Mouse (Mus musculus): ENCODE data around the gene Gm21319.
"Not testable (repeated sequence)": the region's sequence is repeated elsewhere in the genome, so short reads cannot be mapped to it uniquely, and the experiment has no call there.

Gm21319 gene

DNA sequence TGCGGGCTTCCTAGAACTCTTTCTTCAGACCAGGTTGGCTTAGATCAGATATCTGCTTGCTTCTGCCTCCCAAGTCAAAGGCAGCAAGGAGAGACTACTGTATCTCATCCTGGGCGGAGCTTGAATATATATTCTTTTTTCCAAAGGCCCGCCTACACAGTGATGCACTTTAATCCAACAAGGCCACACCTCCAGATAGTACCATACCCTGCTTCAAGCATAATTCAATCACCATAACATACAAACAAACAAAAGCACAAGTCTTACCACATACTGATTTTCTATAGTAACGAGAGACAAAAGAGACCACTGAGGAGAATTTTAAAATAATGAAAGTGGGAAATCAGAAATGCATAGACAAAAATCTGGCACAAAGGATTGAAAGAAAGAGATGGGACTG lies at the start of gene Gm21319:
Gene Gm21319 (minus strand): TSS at position 101 of the 400 bp plus-strand sequence.
- DNase-seq (ENCODE audit: low spot score), result not testable (repeated sequence)

DNA sequence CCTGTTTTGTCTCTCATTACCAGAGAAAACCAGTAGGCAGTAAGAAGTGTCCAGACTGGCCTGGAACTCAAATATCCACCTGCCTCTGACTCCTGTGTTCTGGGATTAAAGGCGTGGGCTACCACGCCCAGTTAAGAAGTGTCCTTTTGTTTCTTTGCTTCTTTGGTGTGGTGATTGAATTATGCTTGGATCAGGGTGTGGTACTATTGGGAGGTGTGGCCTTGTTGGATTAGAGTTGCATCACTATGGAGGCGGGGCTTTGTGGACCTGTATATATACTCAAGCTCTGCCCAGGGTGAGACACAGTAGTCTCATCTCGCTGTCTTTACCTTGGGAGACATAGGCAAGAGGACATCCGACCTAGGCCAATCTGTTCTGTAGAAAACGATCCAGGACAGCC lies 40.7 kb upstream of the Gm21319 start, which contains the start of gene BB287469:
Gene BB287469 (plus strand): TSS at position 301 of the 400 bp plus-strand sequence.
- not testable (repeated sequence) for DNase-seq (ENCODE audit: low spot score)

DNA sequence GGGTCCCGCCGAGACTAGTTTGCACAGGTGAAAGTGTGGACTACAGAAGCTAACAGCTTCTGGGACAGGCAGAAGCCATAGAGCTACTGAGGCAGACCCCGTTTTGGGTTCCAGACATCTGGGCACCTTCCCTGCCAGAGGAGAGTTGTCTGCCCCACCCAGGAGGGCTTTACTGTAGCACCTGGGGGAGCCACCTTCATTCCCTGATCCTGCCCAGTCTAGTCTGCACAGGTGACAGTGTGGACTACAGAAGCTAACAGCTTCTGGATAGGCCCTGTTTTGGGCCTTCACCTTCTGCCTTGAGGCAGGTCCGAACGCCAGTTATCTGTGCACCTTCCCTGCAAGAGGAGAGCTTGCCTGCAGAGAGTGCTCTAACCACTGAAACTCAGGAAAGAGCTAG lies 22.4 kb upstream of the Gm21319 start:
- not testable (repeated sequence) for DNase-seq (ENCODE audit: low spot score)

DNA sequence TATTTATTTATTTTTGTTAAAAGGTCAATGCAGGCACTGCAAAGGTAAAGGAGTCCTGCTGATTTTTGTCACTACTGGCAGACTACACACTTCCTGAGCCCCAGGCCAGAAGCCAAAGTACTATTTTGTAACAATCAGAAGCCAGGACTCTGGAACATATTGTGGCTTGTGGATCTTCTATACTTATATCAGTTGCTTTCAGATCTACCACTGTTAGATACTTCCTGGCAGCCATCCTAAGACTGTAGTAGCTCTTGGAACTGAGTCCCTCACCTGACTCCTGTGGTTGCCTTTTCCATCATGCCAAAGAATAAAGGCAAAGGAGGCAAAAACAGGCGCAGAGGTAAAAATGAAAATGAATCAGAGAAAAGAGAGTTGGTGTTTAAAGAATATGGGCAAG lies 19.7 kb upstream of the Gm21319 start, which contains the start of gene Gm21936:
Gene Gm21936 (plus strand): TSS at position 301 of the 400 bp plus-strand sequence.
- DNase-seq (ENCODE audit: low spot score), result not testable (repeated sequence)

Data from MN1 (cell line).